Mouse (Mus musculus) embryo, embryonic 10 days (tissue): Measurements from ENCODE around the gene Mettl24.
A peak's percentile ranks its signal among the peaks of the same experiment; 100 is the strongest.
"Not testable (repeated sequence)": the region's sequence is repeated elsewhere in the genome, so short reads cannot be mapped to it uniquely, and the experiment has no call there.

Source experiments
- DNase-seq: peaks from one replicate; pipeline ENCODE4 v3.0.0-alpha.2; 2015; ENCODE audit warnings: low spot score

Gene Mettl24

DNA sequence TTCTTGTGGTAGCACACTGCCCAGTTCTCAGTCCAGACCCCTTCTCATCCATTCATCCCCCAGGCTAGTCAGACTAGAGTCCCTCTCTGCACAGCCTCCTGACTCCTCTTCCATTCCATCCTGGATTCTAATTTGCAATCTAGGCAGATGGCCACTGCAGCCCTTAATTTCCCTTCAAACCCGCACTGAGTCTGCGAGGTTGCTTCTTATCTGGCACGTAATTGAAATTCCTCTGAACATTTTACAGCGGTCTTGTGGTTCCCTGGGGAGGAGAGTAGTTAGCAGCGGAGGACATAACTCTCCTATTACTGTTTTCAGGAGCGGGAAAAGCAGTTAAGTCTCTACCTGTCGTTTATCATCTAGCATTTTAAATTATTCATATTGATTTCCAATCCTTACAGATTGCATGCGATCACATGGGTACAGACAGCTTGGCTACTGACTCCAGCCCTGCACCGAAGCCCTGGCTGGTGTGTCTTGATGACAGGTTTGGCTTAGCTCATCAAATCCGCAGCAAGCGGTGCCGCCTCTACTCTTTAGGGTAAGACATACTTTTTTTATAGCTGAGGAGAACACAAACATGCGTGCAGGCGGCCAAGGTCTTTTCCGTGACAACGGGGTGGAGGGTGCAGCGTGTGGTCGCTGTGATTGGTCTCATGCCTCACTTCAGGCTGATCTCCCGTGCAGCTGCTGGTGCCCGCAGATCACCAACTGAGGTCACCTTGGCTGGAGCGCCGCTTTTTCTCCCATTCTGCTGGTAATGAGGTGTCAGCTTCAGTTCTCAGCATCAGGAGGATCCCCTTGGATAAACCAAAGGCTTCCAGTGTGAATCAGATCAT, 54.4 kb downstream of the Mettl24 start:
- DNase-seq, result no peak

DNA sequence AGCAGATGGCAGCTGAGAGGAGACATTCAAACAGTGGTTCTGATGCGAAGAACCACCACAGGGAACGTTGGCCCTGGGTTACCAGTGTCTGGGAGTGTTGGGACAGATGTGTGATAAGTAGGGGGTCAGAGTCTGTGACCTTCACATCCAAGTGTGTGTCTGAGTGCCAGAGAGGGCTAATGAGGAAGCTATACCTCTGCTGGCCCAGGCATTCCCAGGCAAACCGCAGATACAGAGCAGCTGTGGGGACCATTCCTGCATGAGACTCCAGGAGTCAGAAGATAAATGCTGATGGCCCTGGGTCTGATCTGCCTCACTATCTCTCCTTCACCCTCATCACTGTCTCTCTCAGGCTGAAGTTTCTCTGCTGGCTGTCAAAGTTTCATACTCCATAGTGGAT, 57.6 kb downstream of the Mettl24 start:
- peak; percentile 31 for DNase-seq

DNA sequence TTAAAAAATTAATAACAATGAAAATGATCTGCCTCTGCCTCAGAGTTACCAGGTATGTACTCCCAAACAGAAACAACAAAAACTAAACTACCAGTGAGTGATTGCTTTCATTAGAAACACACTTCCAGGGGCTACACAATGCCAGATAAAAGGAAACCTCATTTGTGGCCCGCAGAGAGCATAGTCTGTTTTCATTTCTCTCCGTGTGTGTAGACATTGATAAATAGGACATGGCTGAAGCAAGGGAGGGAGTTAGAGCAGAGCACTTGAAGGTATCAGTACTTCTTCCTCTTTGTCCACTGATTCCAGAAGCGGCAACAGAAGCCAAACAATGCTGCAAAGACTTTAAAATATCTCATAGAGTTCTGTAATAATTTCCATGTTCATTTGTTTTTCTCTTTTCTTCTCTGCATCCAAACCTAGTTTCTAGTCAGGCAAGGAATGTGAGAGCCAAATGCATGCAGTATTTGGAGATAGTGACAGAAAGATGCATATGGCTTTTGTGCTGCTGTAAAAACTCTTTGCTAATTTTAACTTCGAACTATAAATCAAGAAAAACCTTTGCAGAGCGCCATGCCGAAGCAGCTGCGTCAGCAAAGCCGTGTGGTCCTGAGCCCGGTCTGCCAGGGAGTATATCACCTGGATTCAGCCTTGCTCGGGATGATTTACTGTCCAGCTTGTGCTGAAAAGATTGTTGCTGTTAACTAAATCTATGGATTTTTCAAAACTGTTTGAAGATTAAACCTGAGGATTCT, 67.4 kb downstream of the Mettl24 start:
- peak; percentile 41 for DNase-seq

DNA sequence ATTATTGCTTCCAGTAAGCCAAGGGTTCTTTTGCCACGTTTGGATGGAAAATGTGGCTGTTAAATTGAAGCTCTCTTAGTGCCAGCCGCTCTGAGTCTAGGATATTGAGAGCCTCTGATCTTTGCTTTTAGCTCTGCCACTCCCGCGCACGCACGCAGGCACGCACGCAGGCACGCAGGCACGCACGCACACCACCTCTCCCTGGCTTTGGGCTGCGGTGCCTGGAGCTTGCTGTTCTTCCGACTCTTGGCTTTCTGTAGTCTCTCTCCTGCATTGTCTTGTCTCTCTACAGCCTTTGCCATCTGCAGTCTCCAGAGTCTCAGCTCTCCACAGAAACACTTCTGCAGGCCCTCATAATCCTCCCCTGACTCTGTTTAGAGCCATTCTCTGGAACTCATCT, 68.1 kb downstream of the Mettl24 start:
- DNase-seq, result no peak

DNA sequence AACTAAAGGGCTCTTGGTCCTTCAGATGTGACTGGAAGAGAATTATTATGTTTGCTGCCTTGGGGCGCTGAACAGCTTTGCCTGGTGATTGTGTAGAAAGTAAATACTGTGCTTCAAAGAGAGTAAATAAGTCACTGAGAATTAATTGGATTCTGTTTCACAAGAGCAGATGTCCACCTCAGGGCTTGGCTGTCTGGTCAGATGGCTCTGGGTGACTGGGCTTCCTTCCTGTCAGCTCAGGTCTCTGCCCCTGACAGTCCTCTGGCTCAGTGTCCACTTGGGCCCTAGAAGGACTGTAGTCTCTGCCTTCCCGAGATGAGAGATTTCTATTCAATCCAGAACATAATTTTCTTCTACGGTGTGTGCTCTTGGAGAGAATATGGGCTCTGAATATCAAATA, 70.0 kb downstream of the Mettl24 start:
- DNase-seq, result peak; percentile 9

DNA sequence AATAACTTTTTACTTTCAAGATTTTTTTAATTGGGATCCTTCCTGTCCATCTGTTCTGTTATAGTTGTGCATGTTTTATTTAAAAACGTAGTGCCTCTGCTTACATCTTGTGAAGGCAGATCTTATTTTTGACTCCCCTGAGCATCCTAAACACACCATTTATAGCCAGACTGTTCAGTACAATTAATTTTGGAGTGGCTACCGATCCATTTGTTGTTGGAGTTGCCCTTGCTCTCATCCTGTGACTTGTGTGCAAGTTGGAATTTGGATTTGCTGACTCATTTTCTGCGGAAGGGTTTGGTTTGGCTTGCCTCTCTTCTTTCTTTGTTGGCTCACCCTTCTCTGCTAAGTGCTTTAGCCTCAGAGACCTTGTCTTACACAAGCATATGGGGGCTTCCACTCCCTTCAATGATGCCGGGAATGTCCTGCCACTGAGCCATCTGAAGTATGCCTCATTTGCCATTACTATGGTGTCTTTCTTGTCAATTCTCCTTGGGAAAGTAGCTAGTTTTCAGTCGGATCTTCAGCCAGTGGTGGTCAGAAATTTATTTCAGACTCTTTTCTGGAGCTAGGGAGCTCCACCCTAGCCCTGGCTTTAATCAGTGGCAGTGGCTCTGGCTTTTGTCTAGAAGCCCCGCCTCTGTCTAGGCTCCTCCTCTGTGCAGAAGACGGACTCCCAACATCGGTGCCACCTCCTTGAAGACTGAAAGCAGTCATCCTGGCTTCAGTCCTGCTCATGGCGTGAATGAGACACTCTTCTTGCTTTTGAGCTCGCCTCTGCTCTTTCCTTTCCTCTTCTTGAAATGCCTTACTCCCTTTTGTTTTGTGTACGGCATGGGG, 75.3 kb downstream of the Mettl24 start:
- no peak for DNase-seq

DNA sequence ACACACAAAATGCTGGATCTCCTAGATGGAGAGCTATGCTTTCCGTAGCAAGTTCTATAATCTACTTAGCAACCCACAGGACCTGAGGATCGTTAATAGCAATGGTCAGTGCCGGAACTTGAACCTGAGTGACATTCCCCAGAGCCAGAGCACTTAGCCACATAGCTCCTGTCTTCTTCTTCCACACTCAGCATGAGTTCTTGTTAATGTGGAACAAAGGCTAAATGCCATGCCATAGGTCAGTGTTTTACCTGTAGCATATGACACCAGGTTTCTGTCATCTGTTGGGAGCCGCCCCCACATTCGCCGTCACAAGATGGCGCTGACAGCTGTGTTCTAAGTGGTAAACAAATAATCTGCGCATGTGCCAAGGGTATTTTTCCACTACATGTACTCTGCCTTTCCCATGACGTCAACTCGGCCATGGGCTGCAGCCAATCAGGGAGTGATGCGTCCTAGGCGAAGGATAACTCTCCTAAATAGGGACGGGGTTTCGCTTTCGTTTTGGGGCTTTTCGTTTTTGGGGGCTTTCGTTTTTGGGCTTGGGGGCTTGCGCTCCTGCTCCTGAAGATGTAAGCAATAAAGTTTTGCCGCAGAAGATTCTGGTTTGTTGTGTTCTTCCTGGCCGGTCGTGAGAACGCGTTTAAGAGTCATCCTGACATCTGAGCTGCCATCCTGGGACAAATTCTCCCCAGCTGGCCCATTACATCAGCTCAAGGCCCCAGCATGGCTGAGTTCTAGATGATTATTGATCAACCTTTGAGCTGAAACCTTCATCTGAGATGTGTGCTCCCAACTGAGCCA, 76.5 kb downstream of the Mettl24 start:
- DNase-seq, result not testable (repeated sequence)

DNA sequence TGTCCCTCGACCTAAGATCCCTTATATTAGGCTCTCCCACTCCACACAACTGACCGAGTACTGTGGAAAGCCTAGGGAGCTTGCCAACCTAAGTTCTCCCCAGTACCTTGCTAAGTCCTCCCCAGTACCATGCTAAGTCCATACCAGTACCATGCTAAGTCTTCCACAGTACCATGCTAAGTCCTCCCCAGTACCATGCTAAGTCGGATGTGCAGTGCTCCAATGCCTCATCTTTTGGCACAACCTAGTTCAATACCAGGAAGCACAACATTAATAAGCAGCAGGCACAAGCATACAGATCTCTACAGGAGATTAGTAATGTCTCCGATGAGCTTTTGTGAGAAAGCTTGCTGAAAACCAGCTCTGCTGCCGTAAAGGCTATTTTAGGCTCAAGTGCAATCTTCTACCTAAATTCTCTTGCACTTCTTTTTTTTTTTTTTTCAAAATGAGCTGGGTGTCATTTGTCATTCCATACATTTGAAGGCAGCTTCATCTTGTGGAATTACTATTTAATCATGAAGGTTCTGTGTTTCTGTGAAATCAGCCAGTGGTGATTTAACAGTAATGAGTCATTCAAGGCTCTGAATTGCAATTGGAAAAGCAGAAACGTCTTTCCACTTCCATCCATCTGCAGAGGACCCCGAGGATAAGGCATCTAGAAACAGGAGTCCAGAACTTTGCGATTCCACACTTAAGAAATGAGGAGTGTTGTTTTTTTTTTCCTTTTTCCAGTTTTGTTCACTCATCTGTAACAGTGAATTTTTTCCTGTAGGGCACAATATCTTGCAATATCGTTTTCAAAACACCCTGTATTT, 77.3 kb downstream of the Mettl24 start:
- no peak for DNase-seq

DNA sequence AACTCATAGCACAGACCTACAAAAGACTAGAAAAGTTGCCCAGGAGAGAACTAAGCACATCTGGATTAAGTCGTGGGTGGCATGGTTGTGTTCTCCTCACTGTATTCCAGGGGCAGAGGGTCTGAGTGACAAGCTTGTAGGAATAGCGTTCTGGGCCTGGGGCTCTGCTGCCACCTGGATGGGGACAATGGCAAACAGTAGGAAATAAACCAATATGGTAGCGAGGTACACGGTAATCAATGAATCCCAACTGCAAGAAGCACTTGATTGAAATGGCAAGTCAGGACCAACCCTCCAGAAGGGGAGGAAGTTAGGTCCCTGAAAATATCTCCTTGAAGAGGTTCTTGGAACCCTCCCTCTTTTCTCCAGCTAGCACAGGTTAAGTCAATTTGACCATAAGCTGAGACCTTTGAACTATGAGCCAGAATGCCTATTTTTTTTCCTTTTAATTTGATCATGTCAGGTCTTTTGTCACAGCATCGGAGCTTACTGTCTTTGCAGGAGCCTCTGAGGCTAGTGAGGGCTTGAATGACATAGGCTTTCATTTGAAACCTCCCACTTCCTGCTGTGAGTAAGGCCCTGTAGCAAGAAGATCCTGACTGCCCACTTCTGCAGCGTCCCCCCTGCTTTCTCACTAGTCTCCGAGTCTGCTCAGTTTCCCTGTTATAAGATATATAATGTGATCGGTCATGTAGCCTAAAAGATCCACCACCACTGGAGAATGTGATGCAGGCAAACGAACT, 78.1 kb downstream of the Mettl24 start:
- no peak for DNase-seq

DNA sequence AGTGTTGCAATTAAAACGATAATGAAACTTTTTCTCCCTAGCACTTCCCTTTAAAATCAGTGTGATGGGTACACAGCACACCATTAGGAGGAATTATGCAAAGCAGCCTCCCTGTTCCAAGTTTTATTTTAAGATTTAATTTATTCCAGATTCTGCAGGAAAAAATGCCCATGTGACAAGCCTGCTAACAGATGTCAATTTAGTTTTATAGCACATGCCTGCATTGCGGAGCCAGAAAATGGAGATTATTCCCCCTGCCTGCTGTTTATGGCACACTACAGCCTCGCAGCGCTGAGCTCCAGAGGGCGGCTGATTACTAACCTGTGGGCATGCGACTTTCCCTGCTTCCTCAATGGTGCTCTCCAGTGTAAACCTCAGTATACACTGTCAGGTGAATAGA, 79.5 kb downstream of the Mettl24 start:
- DNase-seq, result no peak

DNA sequence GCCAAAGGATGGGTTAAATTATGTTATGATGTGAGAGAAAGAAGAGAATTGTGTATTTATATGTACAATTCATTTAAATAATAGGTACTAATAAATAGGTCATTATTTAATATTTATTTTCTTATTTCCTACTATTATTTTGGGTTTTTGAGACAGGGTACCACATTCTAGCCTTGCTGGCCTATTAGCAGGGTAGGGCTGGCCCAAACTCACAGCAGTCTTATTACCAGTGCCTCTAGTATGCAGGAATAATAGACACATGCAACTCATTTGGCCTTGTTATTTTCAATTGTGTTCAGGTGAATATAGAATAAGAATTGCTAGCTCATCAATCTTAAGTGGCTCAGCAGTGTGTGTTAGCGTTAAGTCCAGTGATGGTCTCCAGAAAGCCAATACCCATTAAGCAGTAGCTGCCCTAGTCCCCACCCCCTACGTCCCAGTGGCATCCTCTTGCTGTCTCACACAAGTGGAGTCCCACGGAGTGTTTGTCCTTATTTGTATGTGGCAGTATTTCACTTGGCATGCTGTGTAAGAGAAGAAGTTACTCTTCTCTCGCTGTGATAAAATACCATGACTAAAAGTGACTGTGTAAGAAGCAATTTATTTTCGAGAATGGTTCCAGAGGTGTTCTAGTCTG, 80.1 kb downstream of the Mettl24 start:
- DNase-seq, result no peak

DNA sequence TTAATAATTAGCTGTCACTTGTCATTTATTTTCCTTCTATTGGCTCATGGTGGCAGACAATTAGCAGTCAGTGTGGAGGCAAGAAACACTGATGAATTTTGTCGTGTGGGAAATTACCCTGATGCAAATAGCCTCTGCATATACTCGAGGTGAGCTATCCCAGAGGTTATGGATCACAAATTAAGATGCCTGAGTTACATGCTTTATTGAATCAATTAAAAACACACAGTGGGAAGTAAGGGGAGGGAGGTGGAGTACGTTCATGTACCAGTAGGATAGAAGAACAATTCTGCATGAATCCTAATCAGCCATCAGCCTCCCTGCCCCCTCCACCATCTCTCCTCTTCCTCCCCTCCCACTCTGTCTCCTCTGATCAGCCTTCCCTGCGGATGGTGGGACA, 89.2 kb downstream of the Mettl24 start:
- DNase-seq, result no peak

DNA sequence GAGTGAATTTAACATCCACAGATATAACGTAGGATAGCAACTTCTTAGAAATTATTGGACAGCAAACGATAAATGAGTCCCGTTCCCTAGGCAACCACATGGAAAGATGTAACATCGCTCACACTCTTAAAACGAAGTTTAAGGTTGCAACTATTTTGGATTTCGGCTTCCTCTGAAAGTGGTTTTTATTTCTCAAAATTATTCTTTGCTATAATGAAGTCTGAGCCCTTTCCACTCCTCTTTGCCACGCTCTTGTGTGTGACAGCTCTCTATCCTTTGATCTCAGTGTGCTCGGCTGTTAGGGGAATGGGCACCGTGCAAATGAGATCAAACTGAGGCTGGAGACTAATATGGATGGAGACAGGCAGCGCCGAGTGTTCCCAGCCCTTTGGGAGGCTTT, 92.1 kb downstream of the Mettl24 start:
- DNase-seq, result peak; percentile 29

DNA sequence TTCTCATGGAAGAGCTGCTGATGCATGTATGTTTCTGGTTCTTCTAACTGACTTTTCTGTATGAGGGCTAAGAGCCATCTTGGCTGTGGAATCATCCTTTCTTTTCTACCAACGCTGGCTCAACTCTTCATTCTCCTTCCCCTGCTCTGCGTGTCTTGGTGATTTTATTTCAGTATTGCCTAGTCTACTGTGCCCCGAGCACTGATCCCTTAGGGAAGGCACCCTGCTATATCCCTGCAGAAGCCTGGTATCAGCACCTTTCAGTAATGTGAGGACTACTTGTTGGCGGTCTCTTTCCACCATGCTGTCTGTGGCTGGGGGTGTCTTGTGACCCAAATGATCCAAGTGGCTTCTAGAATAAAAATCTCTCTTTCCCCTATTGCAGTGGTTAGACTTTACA, 92.6 kb downstream of the Mettl24 start:
- no peak for DNase-seq

DNA sequence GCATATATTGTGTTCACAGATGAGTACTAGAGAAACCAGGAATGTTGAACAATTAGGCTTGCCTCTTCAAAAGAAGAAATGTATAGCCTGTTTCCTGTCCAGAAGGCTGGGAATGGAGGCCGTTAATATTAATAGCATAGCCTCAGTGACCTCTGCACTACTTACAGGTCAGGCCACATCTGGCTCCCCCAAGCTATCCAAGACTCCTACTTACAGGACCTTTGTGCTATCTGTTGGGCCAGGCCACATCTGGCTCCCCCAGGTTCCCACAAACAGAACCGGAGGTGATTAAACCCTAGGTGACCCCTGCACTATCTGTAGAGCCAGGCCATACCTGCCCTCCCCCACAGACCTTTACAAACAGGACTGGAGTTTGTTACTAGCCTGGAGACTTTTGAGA, 94.1 kb downstream of the Mettl24 start:
- DNase-seq, result peak; percentile 64

DNA sequence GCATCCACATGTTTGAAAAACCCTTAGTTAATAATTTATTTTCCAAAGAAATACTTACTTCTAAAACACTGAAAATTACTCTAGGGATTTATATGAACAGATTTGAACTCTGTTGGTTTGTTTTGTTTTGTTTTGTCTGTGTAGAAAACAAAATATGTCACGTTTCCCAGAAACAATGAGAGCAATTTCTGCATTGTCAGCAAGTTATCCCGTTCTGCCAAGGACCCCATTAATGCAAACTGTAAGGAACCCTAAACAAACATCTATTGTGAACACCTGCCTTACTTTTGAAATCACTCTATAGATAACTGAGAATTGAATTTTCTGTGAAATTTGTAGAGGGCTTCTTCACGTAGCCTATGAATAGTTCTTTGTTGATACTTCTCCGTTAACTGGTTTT, 95.4 kb downstream of the Mettl24 start:
- no peak for DNase-seq

DNA sequence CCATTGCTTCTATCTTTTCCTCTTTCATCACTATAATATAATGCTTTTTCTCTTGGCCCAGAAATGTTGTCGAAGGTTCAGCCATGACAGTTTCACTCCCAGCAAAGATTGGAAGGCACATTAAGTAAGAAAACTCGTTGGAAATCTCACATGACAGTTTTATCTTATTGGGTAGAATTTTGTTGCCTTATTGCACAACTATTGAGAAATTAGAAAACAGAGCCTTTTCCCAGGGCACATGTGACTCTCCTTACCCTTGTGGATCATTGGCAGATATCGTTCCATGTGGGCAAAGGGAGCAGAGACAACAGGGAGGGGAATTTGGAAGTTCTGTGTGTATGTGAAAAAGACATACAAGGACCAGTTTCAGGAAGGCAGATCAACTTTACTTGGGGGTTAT, 107.3 kb downstream of the Mettl24 start:
- no peak for DNase-seq

DNA sequence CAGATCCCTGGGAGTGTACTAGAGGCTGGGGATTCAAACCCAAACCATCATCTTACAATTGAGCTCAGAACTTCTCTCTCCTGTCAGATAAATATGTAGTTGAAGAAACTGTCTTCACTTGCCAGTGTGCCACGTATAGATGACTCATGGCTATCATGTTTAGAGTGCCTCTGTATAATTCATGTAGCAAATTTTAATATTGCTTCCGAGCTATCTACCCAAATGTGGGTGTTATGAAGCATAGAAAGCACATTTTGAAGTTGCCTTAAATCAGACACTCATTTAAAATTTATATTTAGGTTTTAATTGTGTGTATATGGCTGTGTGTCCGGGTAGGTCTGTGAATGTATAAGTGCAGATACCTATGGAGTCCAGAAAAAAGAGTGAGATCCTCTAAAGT, 109.0 kb downstream of the Mettl24 start:
- DNase-seq, result no peak

DNA sequence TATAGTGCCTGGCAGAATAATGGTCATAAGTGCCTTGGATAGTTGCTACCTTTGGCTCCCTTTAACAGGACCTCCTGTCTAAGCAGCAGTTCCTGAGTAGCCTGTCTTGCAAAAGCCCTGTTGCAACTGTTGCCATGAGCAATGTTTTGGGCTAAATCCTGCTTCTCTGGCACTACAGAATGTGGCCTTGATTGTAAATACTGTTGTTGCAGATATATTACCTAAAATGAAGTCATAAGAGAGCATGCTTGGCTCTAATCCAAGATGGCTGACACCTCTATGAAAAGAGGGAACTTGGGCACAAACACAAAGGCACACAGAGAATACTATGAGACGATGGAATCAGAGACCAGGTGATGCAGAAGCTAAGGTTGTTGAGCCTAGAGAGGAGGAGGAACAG, 122.1 kb downstream of the Mettl24 start:
- no peak for DNase-seq

DNA sequence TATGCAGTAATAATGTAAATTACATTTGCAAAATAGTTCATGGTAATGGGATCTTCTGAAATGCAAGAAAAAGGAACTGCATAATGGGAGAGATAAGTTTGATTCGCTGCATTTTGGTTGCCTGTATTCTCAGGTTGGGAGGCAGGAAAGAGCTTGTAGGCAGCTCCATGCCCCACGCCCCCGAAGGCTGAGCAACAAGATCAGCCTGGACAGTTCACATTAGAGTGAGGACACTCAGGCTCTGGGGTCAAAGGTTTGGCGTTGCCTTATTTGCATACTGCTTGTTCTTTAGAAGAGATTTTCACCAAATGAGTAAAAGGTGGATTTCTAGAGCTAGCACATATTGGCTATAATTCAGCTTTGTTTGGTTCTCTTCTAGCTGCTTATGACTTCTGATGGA, 123.1 kb downstream of the Mettl24 start:
- DNase-seq, result no peak
